Mouse (Mus musculus) liver, embryonic 14 days (tissue): ENCODE measurements around the gene Cks1b. TPM values are rescaled to one million over a fixed set of nuclear protein-coding genes. Genes with fewer than 3 reads are reported as not detected.

Source experiments
- polyA plus RNA-seq: library from polyadenylated mRNA; depleted of rRNA; stranded (reverse); fragments of >200 nt; gene quantifications from 2 replicates; pipeline ENCODE4 v1.2.3, GENCODE M21; 2012; rRNA removed

The Cks1b gene
- 124 and 141 TPM in 2 replicates for polyA plus RNA-seq

DNA sequence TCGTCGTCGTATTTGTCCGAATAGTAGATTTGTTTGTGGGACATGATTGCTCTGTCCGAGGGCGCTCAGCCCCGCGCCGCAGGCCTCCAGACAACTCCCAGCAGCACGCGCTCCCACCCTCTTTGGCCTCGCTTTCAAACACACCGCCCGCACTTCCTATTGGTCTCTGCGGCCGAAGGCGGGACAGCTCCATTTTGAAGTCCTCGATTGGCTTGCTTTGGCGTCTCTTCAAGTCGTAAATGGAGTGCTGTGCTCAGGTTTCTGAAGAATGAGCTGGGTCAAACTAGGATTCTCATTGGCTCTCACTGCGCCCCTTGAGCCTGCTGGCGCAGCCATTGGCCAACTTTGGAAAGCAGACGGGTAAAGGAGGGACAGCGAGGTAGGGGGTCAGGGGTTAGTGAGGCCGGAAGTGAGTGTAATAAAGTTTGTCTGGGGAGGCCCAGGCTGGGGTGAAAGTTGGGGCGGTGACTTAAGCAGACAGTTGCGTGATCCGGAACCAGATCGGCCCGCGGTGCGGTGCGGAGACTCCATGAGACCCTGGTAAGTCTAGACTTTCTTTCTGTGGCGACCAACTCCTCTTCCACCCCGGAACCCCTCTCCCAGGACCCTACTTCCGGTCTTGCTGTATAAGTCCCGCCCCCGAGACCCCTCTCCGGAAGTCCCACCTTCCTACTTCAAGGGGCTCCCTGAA lies at the start of gene Cks1b, which contains the start of gene Shc1:
TSS of gene Cks1b (minus strand) at position 214 of the 691 bp plus-strand sequence.
TSS of gene Shc1 (plus strand) at position 274 of the 691 bp plus-strand sequence.

DNA sequence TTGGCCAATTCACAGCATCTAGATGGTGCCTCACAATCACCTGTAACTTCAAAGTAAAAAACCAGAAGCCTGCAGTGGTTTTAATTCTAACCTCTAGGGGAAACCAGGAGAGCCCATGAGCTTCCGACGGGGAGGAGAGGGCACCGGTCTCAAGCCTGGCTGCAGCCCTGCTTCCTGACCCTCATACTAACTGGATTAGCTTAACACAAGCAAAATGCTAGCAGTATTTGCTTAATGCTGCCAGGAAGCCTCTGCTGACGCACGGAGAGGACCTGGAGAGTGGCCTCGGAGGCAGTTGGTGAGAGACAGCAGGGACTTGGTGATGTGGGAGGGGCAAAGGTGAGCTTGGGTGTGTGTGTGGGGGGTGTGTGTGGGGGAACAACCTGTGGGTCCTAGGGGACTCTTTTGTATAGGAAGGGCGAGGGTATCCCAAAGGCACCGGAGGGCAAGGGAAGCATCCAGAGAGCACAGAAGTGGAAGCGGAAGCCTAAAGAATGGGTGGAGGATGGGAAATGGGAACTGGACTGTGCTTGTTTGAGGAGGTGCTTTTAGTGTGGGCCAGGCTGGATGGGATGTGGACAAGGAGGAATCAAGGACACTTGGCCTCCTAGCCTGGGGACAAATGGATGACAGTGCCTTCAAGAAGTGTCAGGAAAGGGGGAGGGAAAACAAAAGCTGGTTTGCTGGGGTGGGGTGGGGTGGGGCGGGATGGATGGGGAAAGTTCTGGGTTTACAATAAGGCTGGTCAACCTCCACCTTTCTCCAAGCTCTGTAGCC lies 36.4 kb upstream of the Cks1b start, which contains the start of gene Pmvk:
TSS of gene Pmvk (plus strand) at position 141 of the 777 bp plus-strand sequence.

DNA sequence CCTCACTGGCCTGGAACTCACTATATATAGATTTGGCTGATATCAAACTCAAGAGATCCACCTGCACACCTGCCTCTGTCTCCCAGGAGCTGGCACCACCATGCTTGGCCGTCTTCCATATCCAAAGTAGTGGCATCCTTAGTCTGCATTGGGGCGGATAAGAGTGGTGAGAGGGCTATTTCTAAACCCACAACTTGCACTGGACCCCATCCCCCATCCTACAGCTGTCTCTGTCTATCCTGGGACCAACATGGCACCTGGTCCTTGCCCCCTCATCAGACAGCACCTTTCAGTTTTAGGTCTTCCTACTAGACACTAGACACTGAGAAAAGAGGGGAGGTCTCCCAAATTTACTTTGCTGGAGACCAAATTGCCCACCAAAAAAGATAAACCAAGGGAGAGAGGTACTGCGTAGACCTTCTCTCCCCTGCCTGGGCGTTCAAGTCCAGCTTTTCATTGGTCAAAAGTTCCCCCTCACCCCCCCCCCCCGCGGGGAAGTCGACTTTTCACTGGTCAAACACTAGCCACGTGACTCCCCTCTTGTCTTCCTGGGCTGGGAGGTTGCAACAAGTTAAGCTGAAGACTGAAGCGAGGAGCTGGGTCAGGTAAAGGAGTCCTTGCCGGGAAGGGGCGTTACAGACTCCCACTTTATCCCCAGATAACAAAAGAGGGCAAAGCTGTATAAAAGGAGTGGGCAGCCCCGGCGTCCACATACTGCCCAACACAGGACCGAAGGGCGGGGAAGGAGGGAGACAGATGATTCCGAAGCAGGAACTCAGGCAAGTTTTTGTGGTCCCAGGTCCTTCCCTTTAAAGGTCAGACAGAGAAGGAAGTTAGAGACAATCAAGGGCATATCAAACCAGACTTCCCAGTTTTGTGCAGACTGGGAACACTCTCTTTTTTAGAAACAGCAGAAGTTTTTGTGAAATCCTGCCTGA lies 18.3 kb upstream of the Cks1b start, which contains the start of gene Pbxip1:
TSS of gene Pbxip1 (plus strand) at position 531 of the 938 bp plus-strand sequence.

DNA sequence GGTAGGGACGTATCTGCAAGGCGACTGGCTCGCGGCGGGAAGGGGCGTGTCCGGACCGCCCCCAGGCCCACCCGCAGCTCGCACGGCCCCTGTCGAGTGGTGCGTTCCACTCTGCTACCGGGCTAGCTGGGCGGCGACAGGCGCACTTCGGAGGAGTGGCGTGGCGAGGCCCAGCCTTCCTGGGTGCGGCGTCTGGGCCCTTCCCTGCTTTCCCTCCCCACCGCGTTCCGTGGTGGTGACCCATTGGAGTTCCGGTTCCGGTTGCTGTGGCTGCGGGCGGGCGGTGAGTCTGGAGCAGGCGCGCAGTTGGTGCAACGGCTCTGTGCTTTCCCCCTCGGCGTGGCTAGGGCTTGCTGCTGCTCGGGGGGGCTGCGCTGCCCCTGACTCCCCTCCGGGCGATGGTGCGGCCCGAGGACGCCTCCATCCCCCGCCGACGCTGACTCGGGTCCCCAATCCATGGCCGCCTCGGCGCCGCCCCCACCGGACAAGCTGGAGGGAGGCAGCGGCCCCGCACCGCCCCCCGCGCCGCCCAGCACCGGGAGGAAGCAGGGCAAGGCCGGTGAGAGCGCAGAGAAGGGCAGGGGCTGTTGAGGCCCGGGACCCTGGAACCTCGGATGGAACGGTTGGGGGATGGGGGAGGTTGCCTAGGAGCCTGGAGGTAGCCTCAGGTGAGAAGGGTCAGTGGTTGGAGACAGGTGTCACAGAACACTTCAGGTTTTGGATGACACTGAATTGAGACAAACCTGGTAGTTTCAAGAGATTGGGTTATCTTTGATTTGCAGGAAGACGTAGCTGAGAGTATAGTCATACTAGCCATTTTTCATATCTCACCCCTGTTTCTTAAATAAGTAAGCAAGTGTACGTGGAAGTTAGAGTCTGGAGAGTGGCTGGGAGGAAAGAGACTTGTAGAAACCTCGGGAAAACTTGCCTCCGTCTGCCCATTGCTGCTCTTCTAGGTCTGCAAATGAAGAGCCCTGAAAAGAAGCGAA lies 12.3 kb upstream of the Cks1b start, which contains the start of gene Pygo2:
TSS of gene Pygo2 (plus strand) at position 44 of the 989 bp plus-strand sequence.

DNA sequence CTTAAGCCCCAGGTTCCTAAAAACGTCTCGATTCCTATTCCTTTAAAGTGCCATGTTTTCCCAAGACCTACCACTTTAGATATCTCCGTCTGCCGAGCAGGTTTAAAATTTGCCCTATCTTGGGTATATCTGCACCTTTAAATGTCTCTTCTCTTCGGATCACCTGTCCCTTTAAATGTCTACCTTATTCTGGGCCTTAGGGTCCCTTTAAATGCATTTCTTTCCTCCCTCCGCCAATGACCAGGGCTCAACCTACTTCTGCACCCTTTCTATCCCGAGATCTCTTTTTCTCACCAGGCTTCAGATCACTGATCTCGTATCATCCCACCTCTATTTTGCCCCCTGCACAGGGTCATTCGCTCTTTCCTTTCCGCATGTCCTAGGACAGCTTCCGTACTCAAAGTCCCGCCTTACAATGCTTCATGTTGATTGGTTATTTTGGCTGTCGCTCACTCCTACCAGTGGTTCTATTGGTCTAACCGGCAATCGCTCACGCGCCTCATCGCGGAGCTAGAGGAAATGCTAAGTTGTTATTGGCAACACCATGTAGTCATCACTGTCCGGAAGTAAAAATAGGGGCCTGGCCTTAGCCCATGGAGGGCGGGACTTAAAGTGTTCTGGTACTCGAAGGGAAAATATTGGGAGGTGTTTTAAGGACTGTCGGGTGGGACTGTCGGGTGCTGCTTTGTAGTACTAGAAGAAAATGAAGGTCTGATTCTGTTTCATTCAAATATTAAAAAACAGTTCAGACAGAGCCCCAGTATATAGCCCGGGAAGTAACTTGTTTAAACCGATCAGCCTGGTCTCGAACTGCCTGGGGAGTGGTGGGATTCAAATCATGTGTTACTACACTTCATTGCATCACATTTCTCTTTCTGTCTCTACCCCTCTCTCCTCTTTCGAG lies 6.4 kb downstream of the Cks1b start, which contains the start of gene Flad1:
TSS of gene Flad1 (minus strand) at position 381 of the 904 bp plus-strand sequence.

DNA sequence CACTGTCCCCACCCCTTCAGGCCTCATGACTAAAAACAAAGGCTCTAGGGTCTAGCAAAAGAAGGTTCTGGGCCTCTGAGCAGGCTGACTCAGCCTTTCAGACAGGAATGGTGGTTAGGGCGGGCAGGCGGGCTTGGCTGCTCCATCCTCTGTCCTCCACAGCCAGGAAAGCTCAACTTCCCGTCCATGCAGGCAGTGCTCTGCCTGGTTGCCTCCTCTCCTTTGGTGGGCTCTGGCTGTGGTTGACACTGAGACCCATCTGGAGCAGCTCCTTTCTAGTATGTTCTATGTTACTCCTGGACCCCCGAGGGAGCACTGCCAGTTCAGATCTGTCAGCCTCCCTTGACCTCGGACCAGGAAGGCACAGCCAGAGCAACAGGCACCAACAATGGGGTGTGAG lies 15.5 kb downstream of the Cks1b start, which contains the start of gene Lenep:
TSS of gene Lenep (minus strand) at position 101 of the 400 bp plus-strand sequence.

DNA sequence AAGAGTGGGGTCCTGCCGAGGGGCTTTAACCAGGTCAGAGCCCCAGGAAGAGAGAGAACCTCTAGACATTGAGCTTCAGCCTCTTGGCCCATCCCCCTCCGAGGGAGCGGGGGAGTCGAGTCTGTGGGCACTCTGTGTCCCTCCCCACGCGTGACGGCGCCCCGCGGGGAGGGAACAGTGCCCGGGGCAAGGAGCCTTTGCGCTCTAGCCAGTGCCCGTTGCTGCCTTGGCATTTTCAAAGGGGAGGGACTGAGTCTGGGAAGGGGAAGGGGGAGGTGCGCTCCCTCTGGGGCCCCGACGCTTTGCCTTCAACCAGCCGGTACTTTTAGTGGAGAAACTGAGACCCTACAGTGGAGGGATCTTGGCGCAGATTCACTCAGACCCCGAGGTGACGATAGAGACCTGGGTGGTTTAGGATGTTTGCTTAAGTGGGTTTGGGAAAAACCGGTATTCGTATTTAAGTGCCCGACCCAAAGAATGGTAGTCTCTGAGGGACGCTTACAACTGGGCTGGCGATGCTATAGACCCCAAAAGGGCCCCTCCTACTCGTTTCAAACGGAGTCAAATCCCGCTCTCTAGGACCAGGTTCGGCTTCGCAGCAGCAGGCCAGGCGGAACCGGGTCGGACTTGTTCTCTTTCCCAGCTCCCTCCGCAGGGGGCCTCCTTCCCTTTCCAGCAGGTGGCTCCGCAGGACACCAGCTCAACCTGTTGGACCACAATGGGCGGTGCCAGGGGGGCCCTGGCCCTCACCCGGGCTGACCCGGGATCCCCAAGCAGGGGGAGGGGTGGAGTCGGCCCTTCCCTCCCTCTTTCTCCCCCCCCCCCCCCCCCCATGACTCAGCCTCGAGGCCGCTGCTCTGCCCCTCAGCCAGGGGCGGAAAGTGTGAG lies 23.9 kb downstream of the Cks1b start, which contains the start of gene Zbtb7b:
TSS of gene Zbtb7b (minus strand) at position 771 of the 888 bp plus-strand sequence.

Other genes with a start within 250 kb of the Cks1b start
- 31.9 and 35.9 TPM in 2 replicates for gene Scamp3, start 240.9 kb downstream of the Cks1b start, polyA plus RNA-seq
- 3.6 and 3.7 TPM in 2 replicates for gene Fam189b, start 235.2 kb downstream of the Cks1b start, polyA plus RNA-seq
- 14.6 and 18.2 TPM in 2 replicates for gene Gba, start 215.5 kb downstream of the Cks1b start, polyA plus RNA-seq
- 1.1 and 3.1 TPM in 2 replicates for gene Thbs3, start 203.2 kb downstream of the Cks1b start, polyA plus RNA-seq
- 71.4 and 87.2 TPM in 2 replicates for gene Mtx1, start 191.3 kb downstream of the Cks1b start, polyA plus RNA-seq
- gene Muc1, start 189.3 kb downstream of the Cks1b start, polyA plus RNA-seq: 0.08 and 0.14 TPM in 2 replicates
- gene Krtcap2, start 172.4 kb downstream of the Cks1b start, polyA plus RNA-seq: 23.3 and 25.5 TPM in 2 replicates
- gene Trim46, start 172.1 kb downstream of the Cks1b start, polyA plus RNA-seq: 0.19 and 0.23 TPM in 2 replicates
- 82.7 and 87.0 TPM in 2 replicates for gene Dpm3, start 159.0 kb downstream of the Cks1b start, polyA plus RNA-seq
- 14.5 and 16.6 TPM in 2 replicates for gene Slc50a1, start 147.8 kb downstream of the Cks1b start, polyA plus RNA-seq
- gene Efna1, start 137.2 kb downstream of the Cks1b start, polyA plus RNA-seq: 3.6 and 3.7 TPM in 2 replicates
- 0.03 and 0.15 TPM in 2 replicates for gene Efna3, start 95.4 kb downstream of the Cks1b start, polyA plus RNA-seq
- gene Efna4, start 80.4 kb downstream of the Cks1b start, polyA plus RNA-seq: 0.82 and 0.97 TPM in 2 replicates
- gene Adam15, start 68.4 kb downstream of the Cks1b start, polyA plus RNA-seq: 5.7 and 6.1 TPM in 2 replicates
- gene Dcst2, start 56.4 kb downstream of the Cks1b start, polyA plus RNA-seq: 0.03 and 0.06 TPM in 2 replicates
- 0.01 TPM in 1 of 2 replicates, not detected in the other for gene Dcst1, start 53.1 kb downstream of the Cks1b start, polyA plus RNA-seq
- 5.4 and 7.3 TPM in 2 replicates for gene Zbtb7b, start 23.6 kb downstream of the Cks1b start, polyA plus RNA-seq
- 0.49 and 0.61 TPM in 2 replicates for gene Lenep, start 15.6 kb downstream of the Cks1b start, polyA plus RNA-seq
- gene Flad1, start 6.5 kb downstream of the Cks1b start, polyA plus RNA-seq: 9.2 and 9.8 TPM in 2 replicates
- gene Shc1, start 60 bp upstream of the Cks1b start, polyA plus RNA-seq: 34.7 and 39.6 TPM in 2 replicates
- gene Pygo2, start 11.8 kb upstream of the Cks1b start, polyA plus RNA-seq: 13.1 and 15.0 TPM in 2 replicates
- gene Pbxip1, start 18.3 kb upstream of the Cks1b start, polyA plus RNA-seq: 2.9 and 3.3 TPM in 2 replicates
- 33.0 and 35.2 TPM in 2 replicates for gene Pmvk, start 36.2 kb upstream of the Cks1b start, polyA plus RNA-seq
- 0.01 and 0.08 TPM in 2 replicates for gene Kcnn3, start 101.8 kb upstream of the Cks1b start, polyA plus RNA-seq